Mouse (Mus musculus): ENCODE measurements around the gene Ano8. TPM values are rescaled to one million over a fixed set of nuclear protein-coding genes. Genes with fewer than 3 reads are reported as not detected.

The Ano8 gene
- polyA plus RNA-seq, 1 experiment from 2014 or later = 1.5 TPM

DNA sequence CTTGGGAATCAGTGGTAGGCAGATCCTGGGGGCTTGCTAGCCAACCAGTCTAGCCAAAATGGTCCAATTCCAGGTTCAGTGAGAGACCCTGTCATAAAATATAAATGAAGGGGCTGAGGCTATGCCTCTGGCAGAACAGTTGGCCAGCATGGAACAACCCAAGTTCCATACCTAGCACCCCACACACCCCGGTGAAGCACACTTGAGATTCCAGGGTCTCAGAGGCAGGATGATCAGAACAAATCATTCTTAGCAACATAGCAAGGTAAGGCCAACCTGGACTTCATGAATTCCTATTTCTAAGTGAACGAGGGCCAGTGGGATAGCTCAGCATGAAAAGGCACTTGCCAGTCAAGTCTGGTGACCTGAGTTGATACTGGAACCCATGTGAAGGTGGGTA is 18.6 kb downstream of the Ano8 start:
- no peak for ATAC-seq (ENCODE audit: insufficient read depth, low FRiP score, low read depth)
- H3K9me3 ChIP-seq = no peaks in the 10 kb centered on the region
- no peak overlapping the region for H3K9ac ChIP-seq
- H3K4me1 ChIP-seq = peaks cover 32% of the 10 kb centered on the region
- peaks cover 2% of the 10 kb centered on the region; the same call in 1 of the 2 replicates for H3K36me3 ChIP-seq
- no peaks in the 10 kb centered on the region for H3K27me3 ChIP-seq (replicated peaks)
- 88% methylated on average over 2 of the region's 2 CpGs for WGBS
- no peak overlapping the region for H3K27ac ChIP-seq
- H3K4me2 ChIP-seq = no peak overlapping the region
- no peak overlapping the region for H3K4me3 ChIP-seq (replicated peaks)

DNA sequence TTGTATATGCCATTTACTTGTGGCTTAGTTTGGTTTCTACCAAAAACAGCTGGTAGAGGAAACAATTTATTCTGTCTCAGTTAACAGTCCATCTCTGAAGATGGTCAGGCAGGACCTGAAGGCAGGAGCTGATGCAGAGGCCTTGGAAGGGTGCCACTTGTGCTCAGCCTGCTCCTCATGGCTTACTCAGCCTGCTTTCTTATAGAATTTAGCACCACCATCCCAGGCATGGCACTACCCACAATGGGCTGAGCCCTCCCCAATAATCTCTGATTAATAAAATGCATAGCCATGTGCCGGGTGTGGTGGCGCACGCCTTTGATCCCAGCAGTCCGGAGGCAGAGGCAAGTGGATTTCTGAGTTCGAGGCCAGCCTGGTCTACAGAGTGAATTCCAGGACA is 19.6 kb downstream of the Ano8 start:
- no peak overlapping the region for H3K9ac ChIP-seq
- no peak overlapping the region for H3K27ac ChIP-seq
- H3K9me3 ChIP-seq = no peaks in the 10 kb centered on the region
- no peak overlapping the region for H3K4me3 ChIP-seq (replicated peaks)
- 93% methylated on average over 5 of the region's 5 CpGs for WGBS
- H3K4me1 ChIP-seq = peaks cover 32% of the 10 kb centered on the region
- H3K36me3 ChIP-seq = peaks cover 2% of the 10 kb centered on the region; the same call in 1 of the 2 replicates
- no peaks in the 10 kb centered on the region for H3K27me3 ChIP-seq (replicated peaks)
- H3K4me2 ChIP-seq = no peak overlapping the region
- ATAC-seq (ENCODE audit: insufficient read depth, low FRiP score, low read depth) = no peak

DNA sequence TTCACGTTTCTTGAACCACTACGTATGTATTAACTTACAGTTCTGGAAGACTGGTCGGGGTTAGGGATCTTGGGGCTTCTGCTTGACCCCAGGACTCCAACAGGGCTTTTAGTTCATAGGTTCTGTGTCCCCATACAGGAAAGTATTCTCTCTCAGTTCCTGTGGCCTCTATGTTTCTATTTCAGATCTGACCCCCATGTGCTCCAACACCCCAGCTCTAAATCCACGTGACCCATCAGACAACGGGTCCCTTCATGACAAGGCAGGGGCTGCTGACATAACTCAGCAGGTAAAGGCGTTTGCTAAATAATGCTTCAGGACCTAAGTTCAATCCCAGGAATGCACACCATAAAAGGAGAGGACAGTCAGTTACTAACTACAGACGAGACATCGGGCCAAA is 20.0 kb downstream of the Ano8 start:
- Histone ChIP-seq H3K4me3 (replicated peaks) (peak overlapping the region; percentile 86), H3K27ac (no peak overlapping the region), H3K27me3 (replicated peaks) (no peaks in the 10 kb centered on the region), H3K4me1 (peaks cover 29% of the 10 kb centered on the region), H3K4me2 (peak overlapping the region; percentile 92), H3K9me3 (no peaks in the 10 kb centered on the region), H3K9ac (no peak overlapping the region), H3K36me3 (peaks cover 7% of the 10 kb centered on the region; the same call in 1 of the 2 replicates)
- 74% methylated on average over 8 of the region's 8 CpGs for WGBS
- ATAC-seq (ENCODE audit: insufficient read depth, low FRiP score, low read depth) = no peak

DNA sequence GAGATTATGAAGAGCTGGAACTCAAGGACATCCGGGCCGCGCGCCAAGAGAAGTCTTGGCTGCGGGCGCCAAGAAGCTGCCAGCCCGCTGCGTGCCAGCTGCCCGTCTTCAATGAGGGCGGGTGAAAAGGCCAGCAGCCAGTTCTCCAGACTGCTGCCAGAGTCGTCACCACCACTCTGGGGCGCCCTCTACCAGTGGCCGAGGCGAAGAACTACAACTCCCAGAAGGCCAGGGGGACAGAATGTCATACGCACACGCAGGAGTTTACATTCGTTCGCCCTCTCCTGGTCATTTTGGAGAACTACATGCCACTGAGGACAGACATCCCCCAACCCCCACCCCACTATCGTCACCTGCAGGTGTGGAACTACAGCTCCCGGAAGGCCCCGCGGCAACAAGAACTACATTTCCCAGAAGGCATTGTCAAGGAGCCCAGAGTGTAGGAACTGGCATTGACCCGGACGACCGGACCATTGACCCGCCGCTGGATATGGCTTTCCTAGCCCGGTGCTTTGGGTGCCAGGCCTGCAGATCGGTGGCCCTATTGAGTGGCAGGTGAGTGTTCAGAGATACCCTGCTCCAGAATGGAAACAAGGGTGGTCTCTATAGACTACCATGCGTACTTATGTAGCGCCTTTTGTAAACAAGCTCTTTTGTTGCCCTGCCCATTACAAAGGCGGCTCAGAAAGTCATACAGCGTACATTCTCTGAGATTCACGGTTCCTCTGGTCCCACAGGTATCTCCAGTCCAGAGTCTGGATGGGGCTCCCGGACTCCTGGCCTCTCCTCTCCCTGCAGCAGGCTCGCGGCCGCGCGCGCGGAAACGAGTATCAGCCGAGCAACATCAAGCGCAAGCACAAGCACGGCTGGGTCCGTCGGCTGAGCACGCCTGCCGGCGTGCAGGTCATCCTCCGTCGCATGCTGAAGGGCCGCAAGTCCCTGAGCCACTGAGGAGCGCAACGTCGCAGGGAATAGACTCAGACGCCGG is 21.0 kb downstream of the Ano8 start, which contains the start of gene Mrpl34:
TSS of gene Mrpl34 (plus strand) at position 447 of the 988 bp plus-strand sequence.
- peak within 1 kb of the TSS; percentile 95 for H3K27ac ChIP-seq
- H3K27me3 ChIP-seq (replicated peaks) = no peaks in the 10 kb centered on the region
- peak within 1 kb of the TSS; percentile 76 for H3K9ac ChIP-seq
- ATAC-seq (ENCODE audit: insufficient read depth, low FRiP score, low read depth) = peak; percentile 84
- peaks cover 20% of the 10 kb centered on the region for H3K4me1 ChIP-seq
- under 1% methylated on average over 59 of the region's 59 CpGs for WGBS
- no peaks in the 10 kb centered on the region for H3K9me3 ChIP-seq
- H3K36me3 ChIP-seq = peaks cover 10% of the 10 kb centered on the region; the same call in 1 of the 2 replicates
- H3K4me2 ChIP-seq = peak within 1 kb of the TSS; percentile 92
- H3K4me3 ChIP-seq (replicated peaks) = peak within 1 kb of the TSS; percentile 86

DNA sequence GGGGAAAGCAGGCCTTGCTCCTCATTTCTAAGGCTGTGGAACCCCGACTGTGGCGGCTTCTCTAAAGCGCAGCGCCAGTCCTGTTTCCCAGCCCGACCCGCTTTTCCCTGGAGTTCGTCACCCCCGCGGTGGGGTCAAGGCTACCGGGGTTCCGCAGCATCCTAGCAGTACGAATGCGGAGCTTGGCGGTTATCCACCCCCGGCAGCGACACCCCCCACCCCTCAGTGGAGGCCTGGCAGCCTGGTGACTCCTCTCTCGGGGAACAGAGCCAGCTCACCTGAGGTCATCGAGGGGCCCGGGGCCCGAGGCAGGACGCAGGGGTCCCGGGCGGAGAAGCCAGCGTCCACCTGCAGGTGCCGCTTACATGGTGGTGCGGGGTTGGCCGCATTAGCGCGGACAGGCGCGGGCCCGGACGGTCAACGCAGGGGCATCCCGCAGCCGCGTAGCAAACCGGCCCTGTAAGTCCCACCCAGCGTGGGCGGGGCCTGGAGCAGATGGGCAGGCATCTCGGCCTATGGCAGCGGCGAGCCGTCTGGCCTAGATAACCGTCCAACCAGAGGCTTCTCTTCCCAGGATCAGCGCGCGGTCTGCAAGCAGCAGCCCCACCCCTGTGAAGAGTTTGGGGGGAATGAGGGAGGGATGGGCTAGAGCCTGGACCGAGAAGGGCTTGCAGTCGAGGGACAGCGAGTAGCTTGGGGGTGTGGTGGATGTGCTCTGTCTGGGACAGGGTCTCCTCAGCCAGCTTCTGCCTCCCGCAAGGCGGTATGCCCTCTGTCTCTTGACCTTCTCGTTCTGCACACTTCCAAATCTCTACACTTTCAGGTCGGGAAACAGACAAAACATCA is 22.4 kb downstream of the Ano8 start, which contains the start of gene Abhd8:
TSS of gene Abhd8 (minus strand) at position 468 of the 846 bp plus-strand sequence.
- peak; percentile 86 for ATAC-seq (ENCODE audit: insufficient read depth, low FRiP score, low read depth)
- H3K4me2 ChIP-seq = peak within 1 kb of the TSS; percentile 92
- H3K4me3 ChIP-seq (replicated peaks) = peak within 1 kb of the TSS; percentile 86
- H3K36me3 ChIP-seq = peaks cover 10% of the 10 kb centered on the region; the same call in 1 of the 2 replicates
- H3K27me3 ChIP-seq (replicated peaks) = no peaks in the 10 kb centered on the region
- H3K9me3 ChIP-seq = no peaks in the 10 kb centered on the region
- H3K4me1 ChIP-seq = peaks cover 18% of the 10 kb centered on the region
- under 1% methylated on average over 55 of the region's 55 CpGs for WGBS
- peak within 1 kb of the TSS; percentile 95 for H3K27ac ChIP-seq
- H3K9ac ChIP-seq = peak within 1 kb of the TSS; percentile 78

DNA sequence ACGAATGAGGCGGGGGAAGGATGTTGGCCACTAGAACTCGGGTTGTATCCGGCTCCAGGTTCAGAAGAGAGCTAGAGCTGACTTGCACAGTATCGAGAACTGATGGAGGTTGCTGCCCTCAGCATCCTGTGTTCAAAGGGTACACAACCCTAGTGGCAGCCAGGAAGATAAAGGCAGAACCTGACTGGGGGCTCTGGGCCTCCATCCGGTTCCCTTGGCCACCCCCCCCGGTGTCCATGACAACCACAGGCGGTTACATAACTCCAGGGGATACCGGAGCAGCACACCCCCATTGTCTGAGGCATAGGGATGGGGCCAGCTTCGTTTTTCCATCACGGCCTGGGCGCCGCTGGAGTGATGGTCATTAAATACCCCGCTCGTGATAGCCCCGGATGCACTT is 23.0 kb downstream of the Ano8 start:
- Histone ChIP-seq H3K4me3 (replicated peaks) (peak overlapping the region; percentile 86), H3K27me3 (replicated peaks) (no peaks in the 10 kb centered on the region), H3K27ac (no peak overlapping the region), H3K4me1 (peaks cover 18% of the 10 kb centered on the region), H3K36me3 (peaks cover 11% of the 10 kb centered on the region; the same call in 1 of the 2 replicates), H3K4me2 (peak overlapping the region; percentile 92), H3K9ac (peak overlapping the region; percentile 78), H3K9me3 (no peaks in the 10 kb centered on the region)
- WGBS = 5% methylated on average over 16 of the region's 16 CpGs
- ATAC-seq (ENCODE audit: insufficient read depth, low FRiP score, low read depth) = no peak

DNA sequence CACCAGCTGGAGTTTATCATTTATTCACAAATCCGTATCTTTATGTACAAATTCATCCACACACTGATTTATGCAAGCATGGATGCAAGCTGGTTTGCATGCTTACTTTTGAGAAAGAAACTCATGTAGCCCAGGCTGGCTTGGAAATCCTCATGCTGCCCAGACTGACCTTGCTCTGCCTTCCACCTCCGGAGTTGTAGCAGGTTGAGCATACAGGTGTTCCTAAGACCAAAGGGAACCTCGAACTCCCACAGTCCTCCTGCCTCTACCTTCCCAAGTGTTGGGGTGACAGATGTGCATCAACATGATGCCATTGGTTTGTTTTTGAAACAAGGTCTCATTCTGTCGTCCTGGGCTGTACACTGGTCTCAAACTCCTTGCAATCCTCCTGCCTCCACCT is 23.6 kb downstream of the Ano8 start:
- H3K9ac ChIP-seq = no peak overlapping the region
- ATAC-seq (ENCODE audit: insufficient read depth, low FRiP score, low read depth) = no peak
- peaks cover 15% of the 10 kb centered on the region; the same call in 1 of the 2 replicates for H3K36me3 ChIP-seq
- 78% methylated on average over 4 of the region's 4 CpGs for WGBS
- peaks cover 18% of the 10 kb centered on the region for H3K4me1 ChIP-seq
- peak overlapping the region; percentile 92 for H3K4me2 ChIP-seq
- H3K27me3 ChIP-seq (replicated peaks) = no peaks in the 10 kb centered on the region
- no peak overlapping the region for H3K27ac ChIP-seq
- peak overlapping the region; percentile 86; the same call in 1 of the 2 replicates for H3K4me3 ChIP-seq (replicated peaks)
- no peaks in the 10 kb centered on the region for H3K9me3 ChIP-seq

DNA sequence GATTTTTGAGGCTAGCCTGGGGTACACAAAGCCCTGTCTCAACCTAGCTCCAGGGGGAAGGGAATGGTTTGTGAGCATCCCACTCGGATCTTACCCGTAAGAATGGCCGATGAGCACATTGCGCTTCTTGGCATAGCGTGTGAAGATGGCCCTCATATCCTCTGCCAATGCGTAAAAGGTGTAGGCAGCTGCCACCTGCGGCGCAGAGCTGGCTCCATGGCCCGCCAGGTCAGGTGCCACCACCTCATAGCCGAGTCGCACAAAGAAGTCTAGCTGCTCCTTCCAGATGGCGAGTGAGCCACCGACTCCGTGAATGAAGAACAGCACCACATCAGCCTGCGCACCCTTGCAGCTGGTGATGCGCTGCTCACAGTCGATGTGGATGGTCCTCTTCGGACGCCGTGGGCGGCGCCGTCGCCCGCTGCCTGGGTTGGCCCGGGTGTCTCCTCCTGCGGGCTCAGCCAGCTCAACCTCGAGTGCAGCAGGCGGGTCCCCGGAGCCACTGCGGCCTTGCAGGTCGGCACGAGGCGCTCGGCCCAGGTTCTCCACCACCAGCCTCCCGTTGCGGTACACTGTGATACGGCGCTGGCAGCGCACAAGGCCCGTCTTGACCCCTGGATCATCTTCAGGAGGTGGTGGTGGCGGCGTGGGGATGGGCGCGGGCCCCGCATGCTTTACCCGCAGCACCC is 24.5 kb downstream of the Ano8 start:
- H3K9me3 ChIP-seq = no peaks in the 10 kb centered on the region
- H3K4me3 ChIP-seq (replicated peaks) = no peak overlapping the region
- peaks cover 16% of the 10 kb centered on the region; the same call in 1 of the 2 replicates for H3K36me3 ChIP-seq
- no peak overlapping the region for H3K4me2 ChIP-seq
- no peak overlapping the region for H3K27ac ChIP-seq
- no peak overlapping the region for H3K9ac ChIP-seq
- no peaks in the 10 kb centered on the region for H3K27me3 ChIP-seq (replicated peaks)
- H3K4me1 ChIP-seq = peaks cover 18% of the 10 kb centered on the region
- 75% methylated on average over 47 of the region's 47 CpGs for WGBS
- ATAC-seq (ENCODE audit: insufficient read depth, low FRiP score, low read depth) = no peak

DNA sequence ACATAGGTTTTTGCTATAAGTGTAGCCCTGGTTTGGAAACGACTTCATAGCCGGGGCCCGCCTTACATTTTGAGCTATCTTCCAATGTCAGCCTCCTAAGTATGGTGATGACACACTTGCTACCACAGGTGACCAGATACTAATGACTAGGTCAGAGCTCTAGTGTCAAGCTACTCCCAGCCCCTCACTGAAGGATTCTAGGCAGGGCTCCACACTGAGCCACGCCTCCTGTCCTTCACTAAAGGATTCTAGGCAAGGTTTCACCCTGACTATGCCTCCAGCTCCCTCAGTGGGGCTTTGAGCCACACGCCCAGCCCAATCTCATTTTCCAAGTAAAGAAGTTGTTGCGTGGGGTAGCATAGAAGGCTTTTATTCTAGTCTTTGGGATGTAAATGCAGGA is 25.0 kb downstream of the Ano8 start:
- H3K4me1 ChIP-seq = peaks cover 18% of the 10 kb centered on the region
- 92% methylated on average over 6 of the region's 6 CpGs for WGBS

DNA sequence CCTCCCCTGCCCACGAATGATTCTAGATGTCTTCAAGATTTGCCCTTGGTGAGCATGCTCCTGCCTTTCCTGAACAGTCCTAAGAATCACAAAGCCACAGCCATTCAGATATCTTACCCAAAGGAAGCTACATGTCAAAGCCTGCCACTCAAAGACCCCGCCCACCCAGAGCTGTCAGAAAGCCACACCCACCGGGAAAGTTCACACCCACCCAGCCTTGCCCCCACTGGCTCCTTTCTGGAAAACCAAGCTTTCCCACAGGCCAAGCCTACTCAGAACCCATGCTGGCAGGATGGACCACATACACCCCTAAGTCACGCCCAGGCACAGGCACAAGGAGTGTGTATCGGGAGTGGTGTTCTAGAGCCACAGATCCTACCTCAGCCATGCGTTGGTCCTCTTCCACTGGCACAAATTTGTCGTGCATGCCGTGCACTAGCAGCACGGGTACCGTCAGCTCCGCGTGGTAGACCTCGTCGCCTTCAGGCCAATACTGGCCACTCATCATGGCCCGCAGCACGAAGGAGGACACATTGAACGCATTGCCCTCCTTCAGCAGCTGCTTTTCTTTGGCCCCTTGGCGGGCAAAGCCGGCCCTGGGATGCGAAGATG is 28.0 kb downstream of the Ano8 start:
- ATAC-seq (ENCODE audit: insufficient read depth, low FRiP score, low read depth) = no peak

More for the DNA sequence above, 25.0 kb downstream of the Ano8 start:
- peaks cover 16% of the 10 kb centered on the region; the same call in 1 of the 2 replicates for H3K36me3 ChIP-seq
- no peak overlapping the region for H3K27ac ChIP-seq
- ATAC-seq (ENCODE audit: insufficient read depth, low FRiP score, low read depth) = no peak
- H3K27me3 ChIP-seq (replicated peaks) = no peaks in the 10 kb centered on the region
- no peak overlapping the region for H3K9ac ChIP-seq
- H3K4me3 ChIP-seq (replicated peaks) = no peak overlapping the region
- H3K9me3 ChIP-seq = no peaks in the 10 kb centered on the region
- H3K4me2 ChIP-seq = no peak overlapping the region

More for the DNA sequence above, 28.0 kb downstream of the Ano8 start:
- Histone ChIP-seq H3K27me3 (replicated peaks) (no peaks in the 10 kb centered on the region), H3K4me3 (replicated peaks) (no peak overlapping the region), H3K9ac (no peak overlapping the region), H3K4me1 (peaks cover 3% of the 10 kb centered on the region), H3K27ac (no peak overlapping the region), H3K4me2 (no peak overlapping the region), H3K9me3 (no peaks in the 10 kb centered on the region), H3K36me3 (peaks cover 16% of the 10 kb centered on the region; the same call in 1 of the 2 replicates)
- WGBS = 81% methylated on average over 20 of the region's 20 CpGs
